Mouse (Mus musculus): ENCODE results near the gene Tbc1d23.

DNA sequence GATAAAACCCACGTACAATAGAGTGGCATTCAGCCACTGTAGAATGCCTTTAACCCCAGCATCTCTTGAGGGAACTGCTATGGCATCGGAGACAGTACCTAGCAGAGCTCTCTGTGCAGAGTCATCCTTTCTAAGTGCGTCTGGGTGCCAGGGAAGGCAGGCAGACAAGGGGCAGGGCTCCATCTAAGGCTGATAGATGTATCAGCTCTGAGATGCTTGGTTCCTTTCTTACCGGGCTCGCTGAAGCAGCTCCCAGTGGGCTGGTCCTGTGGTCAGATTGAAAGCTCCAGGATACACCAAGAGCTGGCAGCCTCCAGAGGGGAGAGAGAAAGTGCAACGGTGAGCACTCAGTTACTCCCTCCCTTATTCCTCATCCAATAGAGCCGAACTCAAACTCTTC lies 71.5 kb downstream of the Tbc1d23 start:
- TF ChIP-seq POLR2A (IDR thresholded peaks at IDR 0.05; ENCODE audit: borderline replicate concordance, low read depth, low read length) (no peak), CTCF (IDR thresholded peaks at IDR 0.05; ENCODE audit: low read depth, low read length) (no peak)
